Mouse (Mus musculus): ENCODE data around the gene Hmgn2. TPM values are rescaled to one million over a fixed set of nuclear protein-coding genes. Genes with fewer than 3 reads are reported as not detected.

Gene Hmgn2
- polyA plus RNA-seq, 1 experiment from 2014 or later: 2,669 TPM

DNA sequence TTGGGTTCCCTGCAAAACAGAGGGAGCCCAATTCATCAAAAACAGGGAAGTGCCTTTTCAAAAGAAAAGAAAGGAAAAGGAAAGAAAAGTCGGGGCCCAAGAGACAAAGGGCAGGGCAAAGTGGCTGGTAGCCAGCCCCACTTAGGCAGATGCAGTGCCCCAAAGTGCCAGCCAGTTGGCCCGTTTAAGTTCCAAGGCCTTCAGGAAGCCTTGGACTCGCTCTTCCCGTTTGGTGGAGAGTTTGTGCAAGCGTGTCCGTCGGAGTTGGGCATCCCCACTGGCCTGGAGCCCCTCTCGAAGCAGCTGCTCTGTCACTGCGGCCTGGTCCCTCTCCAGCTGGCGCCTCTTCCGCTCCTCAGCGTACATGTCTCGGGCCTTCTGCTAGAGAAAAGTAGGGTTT, 2.4 kb upstream of the Hmgn2 start:
- H3K4me3 ChIP-seq: no peak overlapping the region
- 88% methylated on average over 13 of the region's 13 CpGs for WGBS

GRCm38 (mm10) chr4:133970196-133970595, 1.7 kb upstream of the Hmgn2 start:
- no peaks in the 10 kb centered on the region for H3K27me3 ChIP-seq
- H3K4me1 ChIP-seq: peaks cover 32% of the 10 kb centered on the region
- H3K4me2 ChIP-seq: no peak overlapping the region
- ATAC-seq (ENCODE audit: insufficient number of reproducible peaks, insufficient read depth, low FRiP score, low TSS enrichment, low read depth): no peak
- no peak overlapping the region for H3K9ac ChIP-seq
- 38% methylated on average over 4 of the region's 4 CpGs for WGBS
- no peaks in the 10 kb centered on the region for H3K9me3 ChIP-seq
- no peak overlapping the region for H3K4me3 ChIP-seq
- H3K36me3 ChIP-seq: peaks cover 50% of the 10 kb centered on the region
- H3K27ac ChIP-seq: peak overlapping the region; percentile 39; the same call in 1 of the 2 replicates

More for the DNA sequence above, 2.4 kb upstream of the Hmgn2 start:
- Histone ChIP-seq H3K9me3 (no peaks in the 10 kb centered on the region), H3K27ac (no peak overlapping the region), H3K27me3 (no peaks in the 10 kb centered on the region), H3K36me3 (peaks cover 45% of the 10 kb centered on the region), H3K4me2 (no peak overlapping the region), H3K4me1 (peaks cover 28% of the 10 kb centered on the region), H3K9ac (no peak overlapping the region)
- ATAC-seq (ENCODE audit: insufficient number of reproducible peaks, insufficient read depth, low FRiP score, low TSS enrichment, low read depth): no peak

- peak overlapping the region; percentile 76 for H3K4me3 ChIP-seq
- no peak for ATAC-seq (ENCODE audit: insufficient number of reproducible peaks, insufficient read depth, low FRiP score, low TSS enrichment, low read depth)
- H3K9ac ChIP-seq: peak overlapping the region; percentile 97
- H3K4me1 ChIP-seq: peaks cover 35% of the 10 kb centered on the region
- H3K9me3 ChIP-seq: no peaks in the 10 kb centered on the region
- 45% methylated on average over 8 of the region's 8 CpGs for WGBS
- peak overlapping the region; percentile 100 for H3K27ac ChIP-seq
- no peaks in the 10 kb centered on the region for H3K27me3 ChIP-seq
- peak overlapping the region; percentile 93 for H3K4me2 ChIP-seq
- H3K36me3 ChIP-seq: peaks cover 53% of the 10 kb centered on the region
These were observed 792 bp upstream of the Hmgn2 start for GRCm38 (mm10) chr4:133969114-133969770.

DNA sequence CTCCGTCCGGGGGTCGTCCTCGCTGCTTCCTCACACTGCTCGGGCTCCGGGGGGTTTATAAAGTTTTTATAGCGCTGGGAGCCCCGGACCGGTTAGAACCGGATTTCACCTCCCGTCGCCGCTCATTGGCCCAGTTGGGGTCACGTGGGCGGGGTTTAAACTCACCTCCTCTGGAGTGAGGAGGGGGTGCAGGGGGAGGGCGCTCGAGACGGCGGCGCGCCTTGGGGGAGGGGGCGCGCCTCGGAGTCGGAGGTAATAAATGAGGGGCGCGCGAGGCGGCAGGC, 642 bp downstream of the Hmgn2 start:
- peaks cover 61% of the 10 kb centered on the region for H3K36me3 ChIP-seq

GRCm38 (mm10) chr4:133967138-133967865, 1.1 kb downstream of the Hmgn2 start:
- peak; percentile 53 for ATAC-seq (ENCODE audit: insufficient number of reproducible peaks, insufficient read depth, low FRiP score, low TSS enrichment, low read depth)

More for the DNA sequence above, 642 bp downstream of the Hmgn2 start:
- Histone ChIP-seq H3K9ac (peak overlapping the region; percentile 97), H3K4me1 (peaks cover 41% of the 10 kb centered on the region), H3K27ac (peak overlapping the region; percentile 100), H3K4me3 (peak overlapping the region; percentile 76), H3K4me2 (peak overlapping the region; percentile 93), H3K27me3 (no peaks in the 10 kb centered on the region), H3K9me3 (no peaks in the 10 kb centered on the region)
- ATAC-seq (ENCODE audit: insufficient number of reproducible peaks, insufficient read depth, low FRiP score, low TSS enrichment, low read depth): peak; percentile 84
- WGBS: under 1% methylated on average over 29 of the region's 29 CpGs

DNA sequence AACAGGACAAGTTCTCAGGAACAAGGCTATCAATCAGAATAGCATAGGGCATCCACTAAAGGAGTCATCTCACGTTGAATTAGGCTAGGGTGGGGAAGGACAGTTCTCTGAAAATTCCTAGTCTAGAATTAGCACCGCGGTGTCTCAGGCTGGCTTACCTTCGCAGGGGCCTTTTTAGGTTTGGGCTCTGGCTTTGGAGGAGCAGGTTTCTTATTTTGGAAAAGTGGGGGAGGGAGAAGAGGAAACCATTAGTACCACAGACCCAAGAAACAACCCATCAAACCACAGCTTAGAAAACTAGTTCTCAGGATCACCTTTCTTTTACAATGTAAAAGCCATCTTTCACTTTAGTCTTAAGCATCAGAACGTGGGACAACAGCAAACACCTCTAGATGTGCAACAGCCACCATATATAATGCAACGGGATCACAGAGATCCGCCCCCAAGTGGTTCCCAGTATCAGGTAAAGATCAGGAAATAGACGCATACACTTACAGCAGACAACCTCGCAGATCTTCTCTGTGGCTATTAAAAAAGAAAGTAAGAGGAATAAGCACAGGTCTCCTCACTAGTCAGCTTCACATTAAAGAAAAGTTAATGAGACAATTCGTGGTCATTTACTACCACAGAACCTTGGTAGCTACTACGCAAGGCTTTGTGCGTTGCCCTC, 2.0 kb downstream of the Hmgn2 start:
- no peak overlapping the region for H3K27ac ChIP-seq
- no peak for ATAC-seq (ENCODE audit: insufficient number of reproducible peaks, insufficient read depth, low FRiP score, low TSS enrichment, low read depth)

More at GRCm38 (mm10) chr4:133967138-133967865, 1.1 kb downstream of the Hmgn2 start:
- under 1% methylated on average over 84 of the region's 101 CpGs for WGBS
- peak overlapping the region; percentile 93 for H3K4me2 ChIP-seq
- H3K4me3 ChIP-seq: peak overlapping the region; percentile 76
- H3K27me3 ChIP-seq: no peaks in the 10 kb centered on the region
- peak overlapping the region; percentile 97 for H3K9ac ChIP-seq
- H3K27ac ChIP-seq: peak overlapping the region; percentile 100
- no peaks in the 10 kb centered on the region for H3K9me3 ChIP-seq
- peaks cover 61% of the 10 kb centered on the region for H3K36me3 ChIP-seq
- peaks cover 41% of the 10 kb centered on the region for H3K4me1 ChIP-seq

GRCm38 (mm10) chr4:133962566-133962965, 5.9 kb downstream of the Hmgn2 start:
- Histone ChIP-seq H3K9ac (no peak overlapping the region), H3K4me2 (no peak overlapping the region), H3K4me3 (no peak overlapping the region), H3K36me3 (peaks cover 38% of the 10 kb centered on the region), H3K9me3 (no peaks in the 10 kb centered on the region), H3K4me1 (peaks cover 21% of the 10 kb centered on the region), H3K27me3 (no peaks in the 10 kb centered on the region), H3K27ac (no peak overlapping the region)
- WGBS: 88% methylated on average over 7 of the region's 7 CpGs
- no peak for ATAC-seq (ENCODE audit: insufficient number of reproducible peaks, insufficient read depth, low FRiP score, low TSS enrichment, low read depth)

More for the DNA sequence above, 2.0 kb downstream of the Hmgn2 start:
- peaks cover 41% of the 10 kb centered on the region for H3K4me1 ChIP-seq
- H3K4me2 ChIP-seq: peak overlapping the region; percentile 93
- WGBS: 45% methylated on average over 12 of the region's 12 CpGs
- H3K36me3 ChIP-seq: peaks cover 53% of the 10 kb centered on the region
- H3K27me3 ChIP-seq: no peaks in the 10 kb centered on the region
- no peaks in the 10 kb centered on the region for H3K9me3 ChIP-seq
- peak overlapping the region; percentile 97 for H3K9ac ChIP-seq
- H3K4me3 ChIP-seq: peak overlapping the region; percentile 76

DNA sequence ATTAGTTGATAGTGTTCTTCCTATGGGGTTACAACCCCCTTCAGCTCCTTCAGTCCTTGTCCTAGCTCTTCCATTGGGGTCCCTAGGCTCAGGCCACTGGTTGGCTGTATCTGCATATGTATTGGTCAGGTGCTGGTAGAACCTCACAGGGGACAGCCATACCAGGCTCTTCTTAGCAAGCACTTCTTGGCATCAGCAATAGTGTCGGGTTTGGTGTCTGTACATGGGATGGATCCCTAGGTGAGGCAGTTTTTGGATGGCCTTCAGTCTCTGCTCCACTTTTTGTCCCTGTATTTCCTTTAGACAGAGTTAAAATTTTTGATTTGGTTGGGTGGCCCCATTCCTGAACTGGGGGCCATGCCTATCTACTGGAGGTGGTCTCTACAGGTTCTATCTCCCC, 9.6 kb downstream of the Hmgn2 start:
- H3K9ac ChIP-seq: no peak overlapping the region
- H3K4me2 ChIP-seq: no peak overlapping the region
- 0 out of 2 replicates have a peak, but pooled peaks cover 2% of the 10 kb centered on the region for H3K4me1 ChIP-seq
- H3K27ac ChIP-seq: no peak overlapping the region
- no peak for ATAC-seq (ENCODE audit: insufficient number of reproducible peaks, insufficient read depth, low FRiP score, low TSS enrichment, low read depth)
- peaks cover 14% of the 10 kb centered on the region for H3K36me3 ChIP-seq
- H3K9me3 ChIP-seq: no peaks in the 10 kb centered on the region
- 70% methylated on average over 1 of the region's 1 CpGs for WGBS
- no peak overlapping the region for H3K4me3 ChIP-seq
- H3K27me3 ChIP-seq: no peaks in the 10 kb centered on the region

GRCm38 (mm10) chr4:133956358-133956757, 12.1 kb downstream of the Hmgn2 start:
- H3K9me3 ChIP-seq: no peaks in the 10 kb centered on the region
- no peak overlapping the region for H3K4me2 ChIP-seq
- 79% methylated on average over 4 of the region's 4 CpGs for WGBS
- H3K9ac ChIP-seq: no peak overlapping the region
- no peaks in the 10 kb centered on the region for H3K27me3 ChIP-seq
- H3K36me3 ChIP-seq: no peaks in the 10 kb centered on the region
- no peak overlapping the region for H3K4me3 ChIP-seq
- no peak for ATAC-seq (ENCODE audit: insufficient number of reproducible peaks, insufficient read depth, low FRiP score, low TSS enrichment, low read depth)
- no peaks in the 10 kb centered on the region for H3K4me1 ChIP-seq
- H3K27ac ChIP-seq: no peak overlapping the region

- Histone ChIP-seq H3K27me3 (no peaks in the 10 kb centered on the region), H3K9ac (no peak overlapping the region), H3K4me2 (no peak overlapping the region), H3K9me3 (no peaks in the 10 kb centered on the region), H3K4me1 (no peaks in the 10 kb centered on the region), H3K27ac (no peak overlapping the region), H3K4me3 (no peak overlapping the region), H3K36me3 (no peaks in the 10 kb centered on the region)
- 49% methylated on average over 4 of the region's 4 CpGs for whole genome bisulfite sequencing
- ATAC-seq (ENCODE audit: insufficient number of reproducible peaks, insufficient read depth, low FRiP score, low TSS enrichment, low read depth): no peak
These were observed 21.7 kb downstream of the Hmgn2 start for GRCm38 (mm10) chr4:133946736-133947135.

GRCm38 (mm10) chr4:133943791-133944190, 24.7 kb downstream of the Hmgn2 start:
- Histone ChIP-seq H3K4me3 (no peak overlapping the region), H3K36me3 (no peaks in the 10 kb centered on the region), H3K4me2 (no peak overlapping the region)

More at GRCm38 (mm10) chr4:133943791-133944190, 24.7 kb downstream of the Hmgn2 start:
- H3K9me3 ChIP-seq: no peaks in the 10 kb centered on the region
- no peak overlapping the region for H3K27ac ChIP-seq
- no peak overlapping the region for H3K9ac ChIP-seq
- no peak for ATAC-seq (ENCODE audit: insufficient number of reproducible peaks, insufficient read depth, low FRiP score, low TSS enrichment, low read depth)
- WGBS: 79% methylated on average over 3 of the region's 3 CpGs
- H3K4me1 ChIP-seq: no peaks in the 10 kb centered on the region
- no peaks in the 10 kb centered on the region for H3K27me3 ChIP-seq
